Mouse (Mus musculus) heart, postnatal 0 days (tissue): ENCODE data around the gene Uckl1.

Source experiments
- CTCF ChIP-seq: IDR thresholded peaks from 2 replicates; pipeline ENCODE4 v1.5.1; 2016; ENCODE audit warnings: antibody characterized with exemption, control low read depth, low read depth
- EP300 ChIP-seq: IDR thresholded peaks from 2 replicates; pipeline ENCODE4 v1.6.1; 2016; ENCODE audit warnings: antibody characterized with exemption, low read depth

DNA sequence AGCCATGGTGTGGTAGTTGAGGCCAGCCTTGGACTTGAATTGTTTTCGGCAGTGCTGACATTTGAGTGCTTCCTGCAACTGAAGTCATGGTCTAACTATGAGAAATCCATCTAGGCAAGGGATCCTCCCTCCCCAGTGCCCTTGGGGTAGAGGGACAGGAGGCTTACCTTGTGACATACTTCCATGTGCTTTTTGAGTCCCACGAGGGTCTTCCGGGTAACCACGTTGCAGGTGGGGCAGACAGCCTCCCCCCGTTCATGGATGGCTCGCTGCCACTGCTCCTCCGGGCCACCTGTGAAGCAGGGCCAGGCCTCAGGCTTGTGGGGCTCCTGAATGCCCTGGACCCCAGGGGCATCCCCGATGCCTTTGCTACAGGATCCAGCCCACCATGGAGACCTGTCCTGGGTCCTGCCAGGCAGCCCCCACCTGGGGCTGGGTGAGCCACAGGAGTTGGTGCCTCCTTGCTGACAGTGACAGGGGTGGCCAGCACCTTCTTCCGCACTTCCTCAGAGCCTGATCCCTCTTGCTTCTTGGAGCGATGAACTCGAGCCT, 3.6 kb upstream of the Uckl1 start:
- no peak for TF ChIP-seq EP300
- TF ChIP-seq CTCF: no peak
